Mouse (Mus musculus) hindbrain, postnatal 0 days (tissue): ENCODE measurements at regions not wholly inside any gene's neighbourhood (a gene's known extent, or its start where the extent isn't known, plus 50 kb on each side); places are given as distances from the start of the nearest gene placed in this dataset.
A peak's percentile ranks its signal among the peaks of the same experiment; 100 is the strongest.

Source experiments
- ATAC-seq: fragments of 200-750 bp; cut with Nextera tagmentation; 2 replicates; pipeline ENCODE4 v1.8.0; 2017; ENCODE audit warnings: mild to moderate bottlenecking, moderate TSS enrichment, moderate library complexity
- DNase-seq: peaks from one replicate; pipeline ENCODE4 v3.0.0-alpha.2; 2015; ENCODE audit warnings: low spot score
- H3K27ac ChIP-seq: fragments of 300-500 bp; sonication (generic); 2 replicates; pipeline ENCODE4 v1.5.1; 2014; ENCODE audit warnings: mild to moderate bottlenecking
- H3K27me3 ChIP-seq: fragments of 300-500 bp; sonication (generic); 2 replicates; pipeline ENCODE4 v1.6.1; 2014; ENCODE audit warnings: low read length, mixed read lengths; ENCODE audit not compliant: insufficient read depth
- H3K36me3 ChIP-seq: fragments of 300-500 bp; sonication (generic); 2 replicates; pipeline ENCODE4 v1.6.1; 2014; ENCODE audit warnings: low read length, mixed read lengths; ENCODE audit not compliant: insufficient read depth
- H3K4me1 ChIP-seq: fragments of 300-500 bp; sonication (generic); 2 replicates; pipeline ENCODE4 v1.6.1; 2014; ENCODE audit warnings: antibody characterized with exemption, low read length, mixed read lengths; ENCODE audit not compliant: insufficient read depth
- H3K4me2 ChIP-seq: fragments of 300-500 bp; sonication (generic); 2 replicates; pipeline ENCODE4 v1.6.1; 2014; ENCODE audit warnings: low read depth, mild to moderate bottlenecking, low read length, moderate library complexity, mixed read lengths
- H3K4me3 ChIP-seq: fragments of 300-500 bp; sonication (generic); 2 replicates; pipeline ENCODE4 v1.5.1; 2014; ENCODE audit warnings: low read length
- H3K9ac ChIP-seq: fragments of 300-500 bp; sonication (generic); replicated peaks from 2 replicates; pipeline ENCODE4 v1.6.1; 2014; ENCODE audit warnings: mild to moderate bottlenecking, low read length, moderate library complexity, mixed read lengths
- H3K9me3 ChIP-seq: fragments of 300-500 bp; sonication (generic); 2 replicates; pipeline ENCODE4 v1.6.1; 2016; ENCODE audit warnings: low read length, mixed read lengths
- CTCF ChIP-seq: IDR thresholded peaks from 2 replicates; pipeline ENCODE4 v1.5.1; 2016; ENCODE audit warnings: antibody characterized with exemption, control low read depth, low read depth
- WGBS: fragments of 180-500 bp; shearing (Covaris S2); extraction: QIAGEN DNeasy Blood & Tissue Kit; methylation state at CpG from one replicate; pipeline ENCODE4 v1.1.7; 2014; 5-methylcytosine and 5-hydroxymethylcytosine counted together

DNA sequence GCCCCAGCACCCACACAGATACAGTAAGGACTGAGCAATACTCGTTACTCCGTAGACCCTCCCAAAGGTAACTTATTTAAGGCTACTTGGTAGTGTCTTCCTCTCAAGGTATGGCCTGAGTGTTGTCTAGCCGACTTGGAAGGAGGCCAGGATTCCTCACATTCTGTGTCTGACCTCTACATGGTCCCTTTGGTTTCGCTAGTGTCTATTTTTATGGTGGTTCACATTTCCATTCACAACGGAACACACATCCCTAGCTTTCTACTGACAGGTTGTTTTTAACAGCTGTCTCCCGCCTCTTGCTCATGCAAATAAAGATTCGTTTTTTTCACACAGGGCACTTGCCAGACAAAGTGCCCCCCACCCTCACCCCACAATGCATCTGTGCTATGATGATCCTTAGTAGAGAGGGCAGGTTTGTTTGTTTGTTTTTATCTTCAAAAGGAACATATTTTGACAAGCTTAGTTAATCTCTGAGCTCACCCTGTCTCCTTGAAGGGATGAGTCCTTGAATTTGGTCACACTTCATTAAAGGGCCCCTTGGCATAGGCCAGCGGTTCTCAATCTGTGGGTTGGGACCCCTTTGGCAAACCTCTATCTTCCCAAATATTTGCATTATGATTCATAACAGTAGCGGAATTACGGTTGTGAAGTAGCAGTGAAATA lies 52.7 kb downstream of the Phlda1 start:
- Histone ChIP-seq H3K27ac (no peak overlapping the region), H3K9me3 (no peaks in the 10 kb centered on the region), H3K4me1 (no peaks in the 10 kb centered on the region), H3K36me3 (no peaks in the 10 kb centered on the region), H3K4me2 (no peak overlapping the region), H3K4me3 (no peak overlapping the region), H3K27me3 (no peaks in the 10 kb centered on the region), H3K9ac (no peak overlapping the region)
- WGBS = 56% methylated on average over 10 of the region's 10 CpGs
- ATAC-seq = no peak; the same call in 1 of the 2 replicates
- TF ChIP-seq CTCF = no peak
- DNase-seq = no peak

DNA sequence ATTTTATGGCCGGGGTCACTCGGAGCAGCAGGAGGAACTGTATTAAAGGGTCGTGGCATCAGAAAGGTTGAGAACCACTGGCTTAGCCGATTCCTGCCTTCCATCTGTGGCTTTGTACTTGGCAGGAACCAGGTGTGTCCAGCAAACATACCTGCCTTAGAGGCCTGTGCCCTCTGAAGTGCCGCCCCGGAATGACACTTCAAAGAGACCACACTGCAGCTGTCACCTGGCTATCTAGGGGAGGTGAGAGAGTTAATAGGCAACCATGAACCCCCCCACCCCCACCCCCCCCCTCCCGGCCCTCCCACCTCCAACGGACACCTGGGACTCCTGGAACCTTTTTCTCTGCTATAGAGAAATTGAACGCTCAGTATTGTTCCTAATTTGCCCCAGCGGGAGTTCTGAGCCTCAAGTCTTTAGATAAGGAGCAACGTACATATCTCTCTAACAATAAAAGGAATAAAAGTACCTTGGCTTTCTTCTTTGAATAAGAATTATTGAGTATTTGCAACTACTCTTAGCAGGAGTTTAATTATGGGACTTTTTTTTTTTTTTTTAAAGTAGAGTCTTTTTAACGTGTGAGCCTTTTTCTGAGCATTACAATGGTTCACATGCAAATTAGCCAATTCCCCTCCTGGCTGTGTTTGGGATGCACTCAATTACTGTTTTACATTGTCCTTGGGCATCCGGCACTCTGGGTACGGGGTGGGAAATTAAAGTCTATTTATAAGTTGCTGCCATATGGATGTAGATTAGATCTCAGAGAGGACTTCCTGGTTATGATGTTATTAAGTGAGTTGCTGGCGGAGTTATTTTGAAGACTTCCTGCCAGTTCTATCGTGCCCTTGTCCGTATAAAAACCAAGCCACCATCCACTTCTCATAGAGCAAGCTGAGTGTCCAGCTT lies 53.5 kb downstream of the Phlda1 start:
- ATAC-seq (no peak), DNase-seq (no peak)
- Histone ChIP-seq H3K27me3 (no peaks in the 10 kb centered on the region), H3K36me3 (no peaks in the 10 kb centered on the region), H3K9ac (no peak overlapping the region), H3K4me1 (no peaks in the 10 kb centered on the region), H3K4me2 (no peak overlapping the region), H3K9me3 (no peaks in the 10 kb centered on the region), H3K4me3 (no peak overlapping the region), H3K27ac (no peak overlapping the region)
- WGBS = 53% methylated on average over 17 of the region's 17 CpGs
- no peak for TF ChIP-seq CTCF

DNA sequence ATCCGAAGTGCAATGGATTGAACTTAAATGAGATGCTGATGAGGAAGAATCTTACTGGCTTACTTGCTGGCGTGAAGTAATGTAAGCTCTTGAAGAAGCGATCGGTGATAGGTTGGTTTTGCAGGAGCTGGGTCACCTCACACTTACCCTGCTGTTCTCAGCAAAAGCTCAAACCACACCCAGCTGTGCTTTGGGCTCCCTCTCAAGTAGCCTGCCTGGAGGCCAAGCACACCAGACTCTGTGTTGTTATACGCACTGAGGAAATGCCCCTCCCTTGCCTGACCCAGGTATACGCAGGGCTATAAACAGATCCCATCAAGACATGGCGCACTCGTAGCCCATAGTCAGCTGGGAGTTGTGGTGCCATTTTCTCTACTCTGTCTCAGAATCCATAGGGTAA lies 56.5 kb downstream of the Phlda1 start:
- no peaks in the 10 kb centered on the region for H3K36me3 ChIP-seq
- DNase-seq (no peak), ATAC-seq (no peak)
- H3K27me3 ChIP-seq = no peaks in the 10 kb centered on the region
- 88% methylated on average over 8 of the region's 8 CpGs for WGBS
- no peak overlapping the region for H3K4me3 ChIP-seq
- H3K4me2 ChIP-seq = no peak overlapping the region
- no peaks in the 10 kb centered on the region for H3K4me1 ChIP-seq
- TF ChIP-seq CTCF = no peak
- no peaks in the 10 kb centered on the region for H3K9me3 ChIP-seq
- H3K9ac ChIP-seq = no peak overlapping the region
- H3K27ac ChIP-seq = no peak overlapping the region

DNA sequence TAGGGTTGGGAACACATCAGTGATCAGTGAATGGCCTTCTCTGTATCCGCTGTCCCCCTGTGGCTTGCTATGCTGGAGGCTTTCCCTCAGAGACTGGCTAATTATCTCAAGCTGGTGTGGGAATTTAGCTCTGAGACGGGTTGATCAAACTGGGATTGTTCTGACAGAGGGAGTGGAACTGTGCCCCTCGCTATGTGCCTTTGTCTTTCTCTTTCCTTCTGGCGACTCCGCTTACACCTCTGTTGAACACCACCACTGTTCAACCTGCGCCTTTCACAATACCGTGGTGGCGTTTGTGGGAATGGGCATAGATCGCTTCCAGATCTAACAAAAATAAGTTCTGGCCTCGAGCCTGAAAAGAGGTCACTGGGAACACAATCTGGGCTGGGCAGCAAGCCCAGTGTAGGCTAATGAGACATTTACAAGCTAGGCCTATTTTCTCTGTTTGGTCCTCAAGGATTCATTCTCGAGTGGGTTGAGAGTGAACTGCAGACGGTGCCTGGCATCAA lies 60.8 kb downstream of the Phlda1 start:
- WGBS = 18% methylated on average over 12 of the region's 12 CpGs
- no peak overlapping the region for H3K4me2 ChIP-seq
- H3K4me1 ChIP-seq = no peaks in the 10 kb centered on the region
- no peak overlapping the region for H3K4me3 ChIP-seq
- no peaks in the 10 kb centered on the region for H3K27me3 ChIP-seq
- peak overlapping the region; percentile 64; the same call in 1 of the 2 replicates for H3K27ac ChIP-seq
- DNase-seq (peak; percentile 84), ATAC-seq (peak; percentile 87)
- no peaks in the 10 kb centered on the region for H3K36me3 ChIP-seq
- no peak overlapping the region for H3K9ac ChIP-seq
- no peaks in the 10 kb centered on the region for H3K9me3 ChIP-seq
- no peak for TF ChIP-seq CTCF

DNA sequence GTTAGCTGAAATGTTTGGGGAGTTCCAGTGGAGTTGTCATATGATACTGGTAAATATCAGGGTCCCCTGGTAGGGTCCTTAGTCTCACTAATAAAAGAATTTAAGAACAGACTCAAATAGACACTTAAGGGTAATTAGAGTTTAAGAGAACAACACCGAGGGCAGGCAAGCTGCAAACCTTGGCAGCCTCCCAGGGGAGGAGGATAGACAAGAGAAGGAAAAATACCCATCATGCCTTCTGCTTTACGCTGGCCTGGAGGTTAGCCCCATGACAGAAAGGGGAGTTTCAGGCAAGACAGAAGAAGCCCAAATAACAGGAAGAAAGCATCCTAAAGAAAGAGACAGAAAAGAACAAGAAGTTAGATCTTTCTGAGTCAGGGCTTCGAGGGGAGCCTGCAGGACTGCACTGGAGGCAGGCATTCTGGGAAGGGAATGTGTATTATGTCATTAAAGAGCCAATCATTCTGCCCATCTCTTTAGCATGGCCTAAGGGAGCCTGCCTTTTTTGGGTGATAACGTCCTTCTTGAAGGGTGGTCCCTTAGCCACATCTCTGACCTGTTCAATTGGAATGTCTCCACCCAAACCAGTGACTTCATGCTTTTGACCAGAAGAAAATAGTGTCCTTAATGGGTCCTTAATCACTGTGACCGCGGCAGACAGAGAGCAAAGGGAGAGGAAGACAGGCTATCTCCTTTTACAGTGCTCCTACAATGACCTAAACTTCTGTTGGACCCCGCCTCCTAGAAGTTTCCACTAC lies 64.6 kb downstream of the Phlda1 start:
- ATAC-seq (no peak), DNase-seq (no peak)
- Histone ChIP-seq H3K4me2 (no peak overlapping the region), H3K4me3 (no peak overlapping the region), H3K36me3 (no peaks in the 10 kb centered on the region), H3K9ac (no peak overlapping the region), H3K27ac (no peak overlapping the region), H3K27me3 (no peaks in the 10 kb centered on the region), H3K9me3 (no peaks in the 10 kb centered on the region), H3K4me1 (no peaks in the 10 kb centered on the region)
- WGBS = 68% methylated on average over 7 of the region's 7 CpGs
- no peak for TF ChIP-seq CTCF

DNA sequence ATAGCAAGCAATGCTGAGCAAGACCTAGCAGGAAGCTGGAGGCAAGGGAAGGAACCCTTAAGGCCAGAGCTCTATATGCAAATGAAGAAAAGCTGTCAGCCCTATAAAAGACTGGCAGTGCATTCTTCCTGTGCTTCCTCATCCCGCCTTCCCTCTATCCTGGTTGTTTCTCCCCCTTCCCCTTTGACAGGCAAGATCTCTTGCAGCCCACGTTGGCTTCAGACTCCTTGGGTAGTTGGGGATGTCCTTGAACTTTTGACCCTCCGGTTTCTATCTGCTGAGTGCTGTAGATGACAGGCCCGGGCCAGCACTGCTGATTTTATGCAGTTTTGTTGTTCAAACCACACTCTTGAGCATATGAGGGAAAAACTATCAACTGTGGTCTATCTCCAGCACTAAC lies 68.1 kb downstream of the Phlda1 start:
- Histone ChIP-seq H3K27ac (no peak overlapping the region), H3K36me3 (no peaks in the 10 kb centered on the region), H3K9ac (no peak overlapping the region), H3K27me3 (no peaks in the 10 kb centered on the region), H3K4me2 (no peak overlapping the region), H3K9me3 (no peaks in the 10 kb centered on the region), H3K4me1 (no peaks in the 10 kb centered on the region), H3K4me3 (no peak overlapping the region)
- ATAC-seq = no peak
- no peak for DNase-seq
- 72% methylated on average over 4 of the region's 4 CpGs for WGBS
- TF ChIP-seq CTCF = no peak
